Mouse (Mus musculus) neural tube, embryonic 11.5 days (tissue): ENCODE data around the gene Iqcc. TPM values are rescaled to one million over a fixed set of nuclear protein-coding genes. Genes with fewer than 3 reads are reported as not detected.
A peak's percentile ranks its signal among the peaks of the same experiment; 100 is the strongest.

ENCODE experiments used
- ATAC-seq: fragments of 200-750 bp; cut with Nextera tagmentation; 2 replicates; pipeline ENCODE4 v1.8.0; 2017; ENCODE audit warnings: moderate number of reproducible peaks, mild to moderate bottlenecking, moderate TSS enrichment, moderate library complexity; ENCODE audit not compliant: insufficient read depth, low FRiP score, low TSS enrichment
- DNase-seq: peaks from one replicate; pipeline ENCODE4 v3.0.0-alpha.2; 2015; ENCODE audit warnings: low spot score
- H3K27ac ChIP-seq: fragments of 300-500 bp; sonication (generic); 2 replicates; pipeline ENCODE4 v1.5.1; 2014; ENCODE audit warnings: low read depth, mild to moderate bottlenecking, low read length
- H3K27me3 ChIP-seq: fragments of 300-500 bp; sonication (generic); 2 replicates; pipeline ENCODE4 v1.6.1; 2014; ENCODE audit warnings: mild to moderate bottlenecking, low read length, mixed read lengths; ENCODE audit not compliant: control insufficient read depth, insufficient read depth
- H3K36me3 ChIP-seq: fragments of 300-500 bp; sonication (generic); 2 replicates; pipeline ENCODE4 v1.6.1; 2014; ENCODE audit warnings: mild to moderate bottlenecking, low read length, moderate library complexity, mixed read lengths; ENCODE audit not compliant: control insufficient read depth, insufficient read depth
- H3K4me1 ChIP-seq: fragments of 300-500 bp; sonication (generic); 2 replicates; pipeline ENCODE4 v1.6.1; 2014; ENCODE audit warnings: low read length, mixed read lengths; ENCODE audit not compliant: control insufficient read depth, insufficient read depth
- H3K4me2 ChIP-seq: fragments of 300-500 bp; sonication (generic); 2 replicates; pipeline ENCODE4 v1.6.1; 2014; ENCODE audit warnings: low read depth, mild to moderate bottlenecking, moderate library complexity
- H3K4me3 ChIP-seq: fragments of 300-500 bp; sonication (generic); 2 replicates; pipeline ENCODE4 v1.5.1; 2014; ENCODE audit warnings: low read depth, low read length
- H3K9ac ChIP-seq: fragments of 300-500 bp; sonication (generic); 2 replicates; pipeline ENCODE4 v1.6.1; 2014; ENCODE audit warnings: mild to moderate bottlenecking, low read length
- H3K9me3 ChIP-seq: fragments of 300-500 bp; sonication (generic); 2 replicates; pipeline ENCODE4 v1.6.1; 2016; ENCODE audit warnings: low read length; ENCODE audit not compliant: control insufficient read depth
- WGBS: fragments of 180-500 bp; shearing (Covaris S2); extraction: QIAGEN DNeasy Blood & Tissue Kit; methylation state at CpG from one replicate; pipeline ENCODE4 v1.1.7; 2014; 5-methylcytosine and 5-hydroxymethylcytosine counted together
- polyA plus RNA-seq: library from polyadenylated mRNA; unstranded; fragments of >200 nt; fragmentation: Nextera tagmentation; extraction: Ambion mirVana; gene quantifications from 2 replicates; pipeline ENCODE4 v1.2.1, GENCODE M21; 2014

Iqcc gene
- polyA plus RNA-seq, 1 experiment from 2014 or later, result 25.7 TPM

DNA sequence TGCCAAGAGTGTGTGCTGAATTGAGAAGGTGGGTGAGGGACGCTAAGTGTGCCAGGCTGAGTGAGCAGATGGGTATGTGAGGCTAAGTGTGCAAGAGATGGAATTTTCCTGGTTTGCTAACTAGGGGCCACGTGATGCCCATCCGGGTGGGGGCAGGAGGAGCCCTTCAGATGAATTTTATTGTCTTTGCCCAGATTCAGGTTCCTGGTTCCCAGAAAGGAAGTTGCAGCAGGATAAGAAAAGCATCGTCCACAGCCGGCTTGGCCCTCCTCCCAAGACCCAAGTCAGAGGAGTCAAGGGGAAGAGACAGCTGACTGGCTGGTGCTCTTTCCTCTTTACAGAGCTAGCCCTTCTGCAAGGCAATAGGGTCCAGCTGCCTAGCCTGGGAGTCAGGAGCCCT, 40.4 kb downstream of the Iqcc start, which contains the start of gene Fam167b:
TSS of gene Fam167b (minus strand) at position 84 of the 400 bp plus-strand sequence.
- H3K9me3 ChIP-seq, result no peaks in the 10 kb centered on the region
- no peak within 1 kb of the TSS for H3K4me2 ChIP-seq
- H3K27ac ChIP-seq, result no peak within 1 kb of the TSS
- no peaks in the 10 kb centered on the region for H3K4me1 ChIP-seq
- H3K27me3 ChIP-seq, result no peaks in the 10 kb centered on the region
- no peaks in the 10 kb centered on the region for H3K36me3 ChIP-seq
- no peak within 1 kb of the TSS for H3K4me3 ChIP-seq
- DNase-seq (no peak), ATAC-seq (no peak)
- WGBS, result 85% methylated on average over 5 of the region's 5 CpGs
- no peak within 1 kb of the TSS for H3K9ac ChIP-seq

DNA sequence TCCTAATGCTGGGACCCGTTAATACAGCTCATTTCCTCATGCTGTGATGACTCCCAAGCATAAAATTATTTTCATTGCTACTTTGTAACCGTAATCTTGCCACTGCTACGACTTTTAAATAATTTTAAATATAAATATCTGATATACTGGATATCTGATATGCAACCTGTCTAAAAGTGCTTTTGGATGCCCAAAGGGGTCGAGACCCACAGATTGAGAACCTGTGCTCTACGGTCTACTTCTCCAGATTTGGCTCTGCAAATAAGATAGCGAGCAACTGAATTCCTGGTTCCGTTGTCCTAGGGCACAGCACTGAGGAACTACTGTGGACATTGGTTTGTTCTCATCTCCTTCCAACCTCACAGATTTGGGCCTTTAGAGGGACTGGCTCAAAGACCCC, 41.2 kb downstream of the Iqcc start:
- H3K4me2 ChIP-seq, result no peak overlapping the region
- H3K9me3 ChIP-seq, result no peaks in the 10 kb centered on the region
- no peak overlapping the region for H3K27ac ChIP-seq
- ATAC-seq (no peak), DNase-seq (no peak)
- H3K4me3 ChIP-seq, result no peak overlapping the region
- no peaks in the 10 kb centered on the region for H3K36me3 ChIP-seq
- no peaks in the 10 kb centered on the region for H3K4me1 ChIP-seq
- H3K9ac ChIP-seq, result no peak overlapping the region
- no peaks in the 10 kb centered on the region for H3K27me3 ChIP-seq
- WGBS, result 84% methylated on average over 7 of the region's 7 CpGs

- Histone ChIP-seq H3K27ac (no peak overlapping the region), H3K4me3 (no peak overlapping the region)
Observed at GRCm38 (mm10) chr4:129576863-129577491, 41.9 kb downstream of the Iqcc start.

DNA sequence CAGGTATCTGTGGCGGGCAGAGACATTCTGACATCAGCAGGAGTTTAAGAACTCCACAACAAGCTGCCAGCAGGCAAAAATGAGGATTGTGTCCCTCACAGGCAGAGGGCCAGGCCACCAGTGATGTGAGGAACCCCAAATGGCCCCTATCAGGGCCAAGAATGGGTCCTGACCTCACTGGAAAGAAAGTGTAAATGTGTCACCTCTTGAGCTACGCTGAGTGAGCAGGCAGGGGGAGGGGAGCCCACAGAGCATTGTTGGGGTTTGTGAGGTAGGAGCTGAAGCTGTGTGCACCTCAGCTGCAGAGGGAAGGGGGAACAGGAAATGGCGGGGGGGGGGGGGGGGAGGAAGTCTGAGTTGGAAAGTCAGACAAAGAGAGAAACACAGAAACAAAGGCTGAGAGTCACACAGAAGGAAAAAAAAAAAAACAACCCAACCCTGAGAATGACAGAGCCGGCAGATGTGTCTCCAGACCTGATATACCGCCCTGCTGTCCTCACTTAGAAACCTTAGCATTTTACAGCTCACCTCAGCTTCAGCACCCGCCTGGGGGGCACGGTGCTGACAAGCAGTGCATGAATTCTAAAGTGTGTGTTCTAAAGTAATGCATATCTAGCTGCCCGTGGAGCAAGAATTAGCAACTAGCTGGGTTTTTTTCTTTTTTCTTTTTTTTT, 43.6 kb downstream of the Iqcc start:
- ATAC-seq (no peak), DNase-seq (no peak)
- H3K4me1 ChIP-seq, result no peaks in the 10 kb centered on the region
- 42% methylated on average over 7 of the region's 8 CpGs for WGBS
- no peak overlapping the region for H3K4me3 ChIP-seq
- no peak overlapping the region for H3K9ac ChIP-seq
- H3K4me2 ChIP-seq, result no peak overlapping the region
- no peaks in the 10 kb centered on the region for H3K27me3 ChIP-seq
- H3K36me3 ChIP-seq, result no peaks in the 10 kb centered on the region
- no peaks in the 10 kb centered on the region for H3K9me3 ChIP-seq
- H3K27ac ChIP-seq, result no peak overlapping the region

More at GRCm38 (mm10) chr4:129576863-129577491, 41.9 kb downstream of the Iqcc start:
- Histone ChIP-seq H3K4me1 (no peaks in the 10 kb centered on the region), H3K9me3 (no peaks in the 10 kb centered on the region), H3K27me3 (no peaks in the 10 kb centered on the region), H3K36me3 (no peaks in the 10 kb centered on the region), H3K9ac (no peak overlapping the region; the same call in 1 of the 2 replicates), H3K4me2 (no peak overlapping the region)
- DNase-seq (peak; percentile 77), ATAC-seq (no peak; the same call in 1 of the 2 replicates)
- 36% methylated on average over 21 of the region's 21 CpGs for WGBS

DNA sequence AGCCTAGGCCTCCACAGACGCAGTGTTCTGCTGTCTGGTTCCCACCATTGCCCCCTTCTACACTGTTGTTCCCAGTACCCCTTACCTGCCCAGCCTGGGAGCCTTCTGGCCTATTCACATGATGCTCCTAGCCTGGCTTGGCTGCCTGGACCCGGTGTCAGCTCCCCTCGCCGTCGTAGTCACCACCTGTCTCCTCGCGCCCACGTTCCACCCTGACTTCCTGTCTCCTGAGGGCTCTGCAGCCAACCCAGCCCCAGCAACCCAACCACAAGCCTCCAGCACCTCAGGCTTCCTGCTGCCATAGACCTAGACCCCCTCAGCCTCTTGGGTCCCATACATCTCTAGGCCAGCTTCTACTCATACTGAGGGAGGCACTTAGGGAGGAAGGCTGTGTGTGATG, 45.5 kb downstream of the Iqcc start, which contains the start of gene Lck:
TSS of gene Lck (minus strand) at position 212 of the 400 bp plus-strand sequence.
- DNase-seq (no peak), ATAC-seq (no peak)
- Histone ChIP-seq H3K4me2 (no peak within 1 kb of the TSS), H3K27ac (no peak within 1 kb of the TSS), H3K9ac (no peak within 1 kb of the TSS), H3K36me3 (no peaks in the 10 kb centered on the region), H3K9me3 (no peaks in the 10 kb centered on the region), H3K4me3 (no peak within 1 kb of the TSS), H3K4me1 (no peaks in the 10 kb centered on the region), H3K27me3 (no peaks in the 10 kb centered on the region)
- 91% methylated on average over 8 of the region's 8 CpGs for WGBS

DNA sequence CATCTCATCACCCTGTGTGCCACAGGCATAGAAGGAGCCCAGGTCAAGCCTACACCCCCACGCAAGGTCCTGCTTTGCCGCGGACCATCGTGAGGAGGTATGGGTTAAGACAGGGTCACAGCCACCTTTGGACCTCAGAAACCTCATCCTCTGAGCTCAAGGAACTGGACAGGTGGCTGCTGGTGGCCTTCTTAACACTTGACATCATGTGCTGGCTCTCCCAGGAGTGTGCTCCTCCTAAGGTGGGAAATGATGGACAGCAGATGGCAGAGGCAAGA, 45.9 kb downstream of the Iqcc start:
- DNase-seq, result no peak
- Histone ChIP-seq H3K4me3 (no peak overlapping the region), H3K27me3 (no peaks in the 10 kb centered on the region), H3K9ac (no peak overlapping the region), H3K4me1 (no peaks in the 10 kb centered on the region), H3K4me2 (no peak overlapping the region), H3K27ac (no peak overlapping the region), H3K9me3 (no peaks in the 10 kb centered on the region), H3K36me3 (no peaks in the 10 kb centered on the region)
- no peak for ATAC-seq
- WGBS, result 98% methylated on average over 4 of the region's 4 CpGs

DNA sequence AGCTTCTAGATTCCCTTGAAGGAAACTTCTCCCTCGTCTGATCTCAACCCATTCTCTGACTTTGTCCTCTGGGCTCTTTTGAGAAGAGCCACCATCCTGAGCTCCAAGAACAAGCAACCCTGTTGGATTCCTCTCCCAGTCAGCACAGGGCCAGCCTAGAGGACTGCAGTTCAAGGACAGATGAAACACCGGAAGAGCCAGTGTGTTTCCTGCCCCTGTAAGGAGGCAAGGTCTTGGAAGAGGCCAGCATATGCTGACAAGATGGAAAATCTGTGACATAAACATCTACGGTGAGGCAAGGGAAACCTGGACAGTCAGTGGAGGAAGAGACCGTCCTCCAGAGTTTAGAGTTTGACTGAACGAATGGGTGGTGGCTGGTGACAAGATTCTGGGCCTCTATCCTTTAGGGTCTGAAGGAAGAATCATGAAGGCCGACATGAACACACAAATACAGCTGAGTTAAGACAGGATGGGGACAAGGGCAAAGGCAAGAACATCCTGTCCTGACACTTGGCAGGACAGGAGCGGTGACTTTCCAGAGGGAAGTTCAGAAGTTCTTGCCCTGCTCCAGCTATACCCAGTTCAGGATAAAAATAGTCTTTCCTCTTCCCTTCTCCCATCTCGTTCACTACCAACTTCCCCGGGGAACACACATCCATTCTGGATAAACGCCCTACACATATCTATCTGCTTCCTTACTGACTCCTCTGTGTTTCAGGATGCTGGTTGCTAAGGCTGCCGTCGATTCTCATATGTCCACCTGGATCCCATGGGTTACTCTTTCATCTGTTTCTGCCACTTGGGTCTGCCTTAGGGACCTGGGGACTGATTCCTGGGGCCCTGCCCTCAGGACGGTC, 46.4 kb downstream of the Iqcc start:
- H3K9ac ChIP-seq, result no peak overlapping the region
- H3K27ac ChIP-seq, result no peak overlapping the region
- 87% methylated on average over 13 of the region's 13 CpGs for WGBS
- no peaks in the 10 kb centered on the region for H3K27me3 ChIP-seq
- no peak for ATAC-seq
- H3K36me3 ChIP-seq, result no peaks in the 10 kb centered on the region
- no peak overlapping the region for H3K4me2 ChIP-seq
- no peak for DNase-seq
- H3K4me1 ChIP-seq, result no peaks in the 10 kb centered on the region
- H3K4me3 ChIP-seq, result no peak overlapping the region
- H3K9me3 ChIP-seq, result no peaks in the 10 kb centered on the region

DNA sequence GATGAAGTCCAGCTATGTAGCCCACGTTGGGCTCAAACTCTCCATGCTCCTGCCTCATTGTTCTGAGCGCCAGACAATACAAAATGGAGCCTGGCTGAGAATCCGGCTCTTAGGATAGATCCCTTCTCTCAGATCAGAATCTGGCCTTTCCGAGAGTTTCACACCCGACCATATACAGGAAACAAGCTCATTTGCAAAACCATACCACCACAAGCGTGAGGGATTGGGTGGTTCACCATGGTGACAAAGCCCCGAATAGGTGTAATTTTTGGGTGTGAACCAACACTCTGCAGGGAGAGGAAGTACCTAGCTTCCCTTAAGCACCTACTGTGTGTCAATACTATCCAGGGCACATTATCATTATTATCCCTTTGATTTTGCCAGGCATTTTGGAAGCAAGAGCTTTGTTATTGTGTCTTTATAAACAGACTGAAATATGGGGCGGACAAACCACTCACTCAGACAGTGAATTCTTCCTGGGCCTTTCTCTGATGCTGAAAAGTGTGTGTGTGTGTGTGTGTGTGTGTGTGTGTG, 47.3 kb downstream of the Iqcc start:
- Histone ChIP-seq H3K4me1 (no peaks in the 10 kb centered on the region), H3K4me2 (no peak overlapping the region), H3K36me3 (no peaks in the 10 kb centered on the region), H3K4me3 (no peak overlapping the region), H3K9me3 (no peaks in the 10 kb centered on the region), H3K9ac (no peak overlapping the region), H3K27ac (no peak overlapping the region), H3K27me3 (no peaks in the 10 kb centered on the region)
- ATAC-seq (no peak), DNase-seq (no peak)
- WGBS, result 78% methylated on average over 8 of the region's 8 CpGs
